Mouse (Mus musculus) midbrain, embryonic 10.5 days (tissue): ENCODE data around the gene Dnajc25. TPM values are rescaled to one million over a fixed set of nuclear protein-coding genes. Genes with fewer than 3 reads are reported as not detected.

ENCODE experiments used
- DNase-seq: peaks from one replicate; pipeline ENCODE4 v3.0.0-alpha.2; 2017; ENCODE audit warnings: low spot score
- H3K27ac ChIP-seq: fragments of 300-500 bp; sonication (generic); replicated peaks from 2 replicates; pipeline ENCODE4 v1.5.1; 2016; ENCODE audit warnings: mild to moderate bottlenecking
- H3K27me3 ChIP-seq: fragments of 300-500 bp; sonication (generic); 2 replicates; pipeline ENCODE4 v1.6.1; 2016; ENCODE audit warnings: low read depth, mild to moderate bottlenecking; ENCODE audit not compliant: poor library complexity, severe bottlenecking
- H3K36me3 ChIP-seq: fragments of 300-500 bp; sonication (generic); 2 replicates; pipeline ENCODE4 v1.6.1; 2016; ENCODE audit warnings: mild to moderate bottlenecking, moderate library complexity
- H3K4me1 ChIP-seq: fragments of 300-500 bp; sonication (generic); 2 replicates; pipeline ENCODE4 v1.6.1; 2016
- H3K4me3 ChIP-seq: fragments of 300-500 bp; sonication (generic); 2 replicates; pipeline ENCODE4 v1.5.1; 2016; ENCODE audit warnings: mild to moderate bottlenecking, moderate library complexity
- H3K9me3 ChIP-seq: fragments of 300-500 bp; sonication (generic); replicated peaks from 2 replicates; pipeline ENCODE4 v1.6.1; 2016; ENCODE audit warnings: mild to moderate bottlenecking
- WGBS: fragments of 180-500 bp; shearing (Covaris S2); methylation state at CpG from one replicate; pipeline ENCODE4 v1.1.7; 2016; 5-methylcytosine and 5-hydroxymethylcytosine counted together
- polyA plus RNA-seq: library from polyadenylated mRNA; unstranded; fragments of >200 nt; fragmentation: Nextera tagmentation; extraction: Ambion mirVana; gene quantifications from 2 replicates; pipeline ENCODE4 v1.2.1, GENCODE M21; 2016

The Dnajc25 gene
- polyA plus RNA-seq, 1 experiment from 2014 or later = 5.9 TPM

- H3K36me3 ChIP-seq = no peaks in the 10 kb centered on the region
- DNase-seq = no peak
Observed at GRCm38 (mm10) chr4:58990609-58991434, 4.0 kb upstream of the Dnajc25 start.

GRCm38 (mm10) chr4:58992195-58992594 lies 2.7 kb upstream of the Dnajc25 start:
- no peak for DNase-seq
- WGBS = 93% methylated on average over 5 of the region's 5 CpGs
- Histone ChIP-seq H3K4me3 (no peak overlapping the region), H3K27me3 (peaks cover 14% of the 10 kb centered on the region), H3K36me3 (no peaks in the 10 kb centered on the region), H3K4me1 (peaks cover 8% of the 10 kb centered on the region), H3K27ac (no peak overlapping the region), H3K9me3 (no peaks in the 10 kb centered on the region)

More at GRCm38 (mm10) chr4:58990609-58991434, 4.0 kb upstream of the Dnajc25 start:
- Histone ChIP-seq H3K4me1 (peaks cover 19% of the 10 kb centered on the region), H3K4me3 (no peak overlapping the region), H3K27me3 (peaks cover 14% of the 10 kb centered on the region), H3K27ac (no peak overlapping the region), H3K9me3 (no peaks in the 10 kb centered on the region)
- 86% methylated on average over 17 of the region's 17 CpGs for whole genome bisulfite sequencing

- no peak for DNase-seq
- 80% methylated on average over 8 of the region's 8 CpGs for WGBS
- H3K27ac ChIP-seq = no peak overlapping the region
Observed at GRCm38 (mm10) chr4:58995251-58995693, 410 bp downstream of the Dnajc25 start.

GRCm38 (mm10) chr4:58997081-58997480 lies 2.2 kb downstream of the Dnajc25 start:
- H3K36me3 ChIP-seq = no peaks in the 10 kb centered on the region
- H3K4me3 ChIP-seq = no peak overlapping the region
- no peaks in the 10 kb centered on the region for H3K4me1 ChIP-seq
- DNase-seq = no peak
- no peak overlapping the region for H3K27ac ChIP-seq
- 83% methylated on average over 5 of the region's 5 CpGs for WGBS
- H3K27me3 ChIP-seq = 0 out of 2 replicates have a peak, but pooled peaks cover 5% of the 10 kb centered on the region
- H3K9me3 ChIP-seq = no peaks in the 10 kb centered on the region

More at GRCm38 (mm10) chr4:58995251-58995693, 410 bp downstream of the Dnajc25 start:
- H3K36me3 ChIP-seq = no peaks in the 10 kb centered on the region
- 0 out of 2 replicates have a peak, but pooled peaks cover 5% of the 10 kb centered on the region for H3K27me3 ChIP-seq
- H3K9me3 ChIP-seq = no peaks in the 10 kb centered on the region
- H3K4me3 ChIP-seq = no peak overlapping the region
- 0 out of 2 replicates have a peak, but pooled peaks cover 4% of the 10 kb centered on the region for H3K4me1 ChIP-seq

- 100% methylated on average over 1 of the region's 1 CpGs for WGBS
- no peak for DNase-seq
- H3K27ac ChIP-seq = no peak overlapping the region
- no peaks in the 10 kb centered on the region for H3K36me3 ChIP-seq
- H3K27me3 ChIP-seq = no peaks in the 10 kb centered on the region
- no peaks in the 10 kb centered on the region for H3K9me3 ChIP-seq
- H3K4me1 ChIP-seq = peaks cover 11% of the 10 kb centered on the region
- no peak overlapping the region for H3K4me3 ChIP-seq
Observed at GRCm38 (mm10) chr4:58998688-58999087, 3.8 kb downstream of the Dnajc25 start.

- no peak overlapping the region for H3K4me3 ChIP-seq
- H3K36me3 ChIP-seq = no peaks in the 10 kb centered on the region
- H3K4me1 ChIP-seq = peaks cover 21% of the 10 kb centered on the region
- WGBS = 25% methylated on average over 2 of the region's 2 CpGs
- peaks cover 6% of the 10 kb centered on the region; the same call in 1 of the 2 replicates for H3K27me3 ChIP-seq
- H3K27ac ChIP-seq = no peak overlapping the region
- DNase-seq = peak; percentile 62
- H3K9me3 ChIP-seq = no peaks in the 10 kb centered on the region
Observed at GRCm38 (mm10) chr4:58999686-59000085, 4.8 kb downstream of the Dnajc25 start.

GRCm38 (mm10) chr4:59000614-59001013 lies 5.8 kb downstream of the Dnajc25 start:
- peaks cover 26% of the 10 kb centered on the region for H3K4me1 ChIP-seq
- peak; percentile 23 for DNase-seq
- no peak overlapping the region for H3K27ac ChIP-seq
- 2% methylated on average over 2 of the region's 2 CpGs for WGBS
- H3K9me3 ChIP-seq = no peaks in the 10 kb centered on the region
- H3K4me3 ChIP-seq = no peak overlapping the region
- H3K27me3 ChIP-seq = peaks cover 15% of the 10 kb centered on the region
- no peaks in the 10 kb centered on the region for H3K36me3 ChIP-seq

- peak within 1 kb of the TSS; percentile 93 for H3K4me3 ChIP-seq
- H3K4me1 ChIP-seq = peaks cover 33% of the 10 kb centered on the region
- WGBS = under 1% methylated on average over 89 of the region's 89 CpGs
- no peaks in the 10 kb centered on the region for H3K36me3 ChIP-seq
- H3K9me3 ChIP-seq = no peaks in the 10 kb centered on the region
- H3K27me3 ChIP-seq = peaks cover 22% of the 10 kb centered on the region
- peak within 1 kb of the TSS; percentile 92 for H3K27ac ChIP-seq
- peak; percentile 92 for DNase-seq
Observed at GRCm38 (mm10) chr4:59002948-59003805, 8.3 kb downstream of the Dnajc25 start, which contains the start of gene Gm20503. TSS of gene Gm20503 (plus strand) at chr4:59003210.

- Histone ChIP-seq H3K4me3 (peak overlapping the region; percentile 93), H3K27me3 (peaks cover 29% of the 10 kb centered on the region), H3K27ac (peak overlapping the region; percentile 92), H3K36me3 (no peaks in the 10 kb centered on the region), H3K9me3 (no peaks in the 10 kb centered on the region), H3K4me1 (peaks cover 33% of the 10 kb centered on the region)
- DNase-seq = no peak
- WGBS = 36% methylated on average over 7 of the region's 7 CpGs
Observed at GRCm38 (mm10) chr4:59003806-59004200, 8.9 kb downstream of the Dnajc25 start.

- H3K27ac ChIP-seq = no peak overlapping the region
- peaks cover 33% of the 10 kb centered on the region for H3K4me1 ChIP-seq
- no peaks in the 10 kb centered on the region for H3K9me3 ChIP-seq
- no peak overlapping the region for H3K4me3 ChIP-seq
- 67% methylated on average over 8 of the region's 8 CpGs for WGBS
- peaks cover 43% of the 10 kb centered on the region for H3K27me3 ChIP-seq
- DNase-seq = no peak
- no peaks in the 10 kb centered on the region for H3K36me3 ChIP-seq
Observed at GRCm38 (mm10) chr4:59006211-59006610, 11.3 kb downstream of the Dnajc25 start.

GRCm38 (mm10) chr4:59007016-59007415 lies 12.2 kb downstream of the Dnajc25 start:
- Histone ChIP-seq H3K4me3 (no peak overlapping the region), H3K27me3 (peaks cover 43% of the 10 kb centered on the region), H3K27ac (no peak overlapping the region), H3K9me3 (no peaks in the 10 kb centered on the region), H3K36me3 (no peaks in the 10 kb centered on the region), H3K4me1 (peaks cover 33% of the 10 kb centered on the region)
- 65% methylated on average over 6 of the region's 6 CpGs for WGBS
- no peak for DNase-seq

- Histone ChIP-seq H3K4me3 (no peak overlapping the region), H3K9me3 (no peaks in the 10 kb centered on the region), H3K4me1 (peaks cover 27% of the 10 kb centered on the region), H3K27me3 (peaks cover 43% of the 10 kb centered on the region), H3K36me3 (no peaks in the 10 kb centered on the region), H3K27ac (no peak overlapping the region)
- DNase-seq = no peak
- 82% methylated on average over 5 of the region's 5 CpGs for WGBS
Observed at GRCm38 (mm10) chr4:59007974-59008373, 13.1 kb downstream of the Dnajc25 start.
